Mouse (Mus musculus) MEL (cell line): ENCODE results near the gene 2510009E07Rik. TPM values are rescaled to one million over a fixed set of nuclear protein-coding genes. Genes with fewer than 3 reads are reported as not detected.

Source experiments
- DNase-seq: peaks from one replicate; pipeline ENCODE4 v3.0.0; 2011; ENCODE audit warnings: low read depth, low spot score
- H3K27ac ChIP-seq: 2 replicates; pipeline ENCODE4 v1.5.1; 2012; ENCODE audit warnings: low read depth, mild to moderate bottlenecking, control low read depth, low read length, moderate library complexity; ENCODE audit not compliant: control insufficient read depth
- H3K27me3 ChIP-seq, 2 experiments: fragments of 150-350 bp in 1 of 2; sonication (generic) in 1 of 2; 2 replicates each; pipeline ENCODE4 v1.6.1; 2012; ENCODE audit warnings: low read length in 2 of 2, mild to moderate bottlenecking in 2 of 2, improper control_type of control experiment in 1 of 2, moderate library complexity in 1 of 2; ENCODE audit not compliant: insufficient read depth in 2 of 2, control insufficient read depth in 1 of 2
- H3K36me3 ChIP-seq, 2 experiments: 2 replicates each; pipeline ENCODE4 v1.6.1; 2012 to 2014; ENCODE audit warnings: low read length in 2 of 2, improper control_type of control experiment in 1 of 2, inconsistent platforms in 1 of 2, mild to moderate bottlenecking in 1 of 2; ENCODE audit not compliant: insufficient read depth in 2 of 2, control insufficient read depth in 1 of 2
- H3K4me1 ChIP-seq, 2 experiments: fragments of 150-350 bp in 1 of 2; sonication (generic) in 1 of 2; 2 replicates each; pipeline ENCODE4 v1.6.1; 2012; ENCODE audit warnings: low read length in 2 of 2, improper control_type of control experiment in 1 of 2, mild to moderate bottlenecking in 1 of 2; ENCODE audit not compliant: insufficient read depth in 2 of 2, control insufficient read depth in 1 of 2
- H3K4me3 ChIP-seq, 2 experiments: fragments of 150-350 bp in 1 of 2; sonication (generic) in 1 of 2; 2 replicates each; pipeline ENCODE4 v1.5.1; 2012; ENCODE audit warnings: low read depth in 2 of 2, low read length in 2 of 2, mild to moderate bottlenecking in 2 of 2, moderate library complexity in 2 of 2, control low read depth in 1 of 2, improper control_type of control experiment in 1 of 2; ENCODE audit not compliant: control insufficient read depth in 1 of 2, insufficient read depth in 1 of 2
- H3K79me2 ChIP-seq: 2 replicates; pipeline ENCODE4 v1.6.1; 2012; ENCODE audit warnings: mild to moderate bottlenecking, low read length, moderate library complexity; ENCODE audit not compliant: control insufficient read depth, poor library complexity, insufficient read depth
- H3K9ac ChIP-seq: 2 replicates; pipeline ENCODE4 v1.6.1; 2012; ENCODE audit warnings: low read depth, mild to moderate bottlenecking, control low read depth, low read length, moderate library complexity; ENCODE audit not compliant: control insufficient read depth, poor library complexity, severe bottlenecking
- H3K9me3 ChIP-seq: fragments of 150-350 bp; sonication (generic); replicated peaks from 2 replicates; pipeline ENCODE4 v1.6.1; 2012; ENCODE audit warnings: mild to moderate bottlenecking, low read length, improper control_type of control experiment, moderate library complexity; ENCODE audit not compliant: insufficient read depth
- BHLHE40 ChIP-seq: IDR thresholded peaks from 2 replicates; pipeline ENCODE4 v1.6.1; 2012; ENCODE audit warnings: low read depth, mild to moderate bottlenecking, inconsistent platforms, low read length, improper control_type of control experiment, borderline replicate concordance
- EP300 ChIP-seq, 2 experiments: IDR thresholded peaks; 2 replicates each; pipeline ENCODE4 v1.6.1; 2011; ENCODE audit warnings: improper control_type of control experiment in 2 of 2, low read length in 2 of 2, low read depth in 1 of 2, mild to moderate bottlenecking in 1 of 2
- ETS1 ChIP-seq: IDR thresholded peaks from 2 replicates; pipeline ENCODE4 v1.6.1; 2012; ENCODE audit warnings: low read depth, mild to moderate bottlenecking, inconsistent platforms, low read length, improper control_type of control experiment, moderate library complexity
- GATA1 ChIP-seq: IDR thresholded peaks from 2 replicates; pipeline ENCODE4 v1.6.1; 2011; ENCODE audit warnings: low read depth, low read length, improper control_type of control experiment
- MEF2A ChIP-seq: IDR thresholded peaks from 2 replicates; pipeline ENCODE4 v1.6.1; 2014; ENCODE audit warnings: low read depth, mild to moderate bottlenecking, inconsistent platforms, low read length, improper control_type of control experiment; ENCODE audit not compliant: poor library complexity, insufficient replicate concordance, severe bottlenecking; ENCODE audit errors: extremely low read depth
- NELFE ChIP-seq: IDR thresholded peaks from 2 replicates; pipeline ENCODE4 v1.6.1; 2011; ENCODE audit warnings: low read depth, low read length, improper control_type of control experiment
- NRF1 ChIP-seq: IDR thresholded peaks from 2 replicates; pipeline ENCODE4 v1.6.1; 2014; ENCODE audit warnings: low read depth, mild to moderate bottlenecking, inconsistent platforms, low read length, improper control_type of control experiment, moderate library complexity; ENCODE audit not compliant: poor library complexity, insufficient read depth, severe bottlenecking
- POLR2AphosphoS5 ChIP-seq: IDR thresholded peaks from 2 replicates; pipeline ENCODE4 v1.6.1; 2012; ENCODE audit warnings: low read depth, borderline replicate concordance, mild to moderate bottlenecking, inconsistent platforms, low read length, moderate library complexity, mixed read lengths
- RAD21 ChIP-seq: IDR thresholded peaks from 2 replicates; pipeline ENCODE4 v1.6.1; 2011; ENCODE audit warnings: mild to moderate bottlenecking, low read depth, low read length, improper control_type of control experiment
- RCOR1 ChIP-seq: IDR thresholded peaks from 2 replicates; pipeline ENCODE4 v1.6.1; 2012; ENCODE audit warnings: low read depth, mild to moderate bottlenecking, inconsistent platforms, low read length, improper control_type of control experiment
- TAL1 ChIP-seq: IDR thresholded peaks from 2 replicates; pipeline ENCODE4 v1.6.1; 2012; ENCODE audit warnings: mild to moderate bottlenecking, inconsistent platforms, low read length, moderate library complexity, mixed read lengths
- TBP ChIP-seq: IDR thresholded peaks from 2 replicates; pipeline ENCODE4 v1.8.0; 2011; ENCODE audit warnings: low read depth, low read length, improper control_type of control experiment
- TCF12 ChIP-seq: IDR thresholded peaks from 2 replicates; pipeline ENCODE4 v1.6.1; 2014; ENCODE audit warnings: low read depth, mild to moderate bottlenecking, inconsistent platforms, low read length, improper control_type of control experiment, moderate library complexity
- ZC3H11A ChIP-seq: IDR thresholded peaks from 2 replicates; pipeline ENCODE4 v1.6.1; 2012; ENCODE audit warnings: low read depth, mild to moderate bottlenecking, inconsistent platforms, low read length, improper control_type of control experiment
- ZKSCAN1 ChIP-seq: IDR thresholded peaks from 2 replicates; pipeline ENCODE4 v1.6.1; 2012; ENCODE audit warnings: low read depth, mild to moderate bottlenecking, inconsistent platforms, low read length, improper control_type of control experiment, moderate library complexity
- ZMIZ1 ChIP-seq: IDR thresholded peaks from 2 replicates; pipeline ENCODE4 v1.6.1; 2012; ENCODE audit warnings: low read depth, mild to moderate bottlenecking, inconsistent platforms, low read length, improper control_type of control experiment, moderate library complexity
- ZNF384 ChIP-seq: IDR thresholded peaks from 2 replicates; pipeline ENCODE4 v1.6.1; 2012; ENCODE audit warnings: low read depth, mild to moderate bottlenecking, inconsistent platforms, low read length, improper control_type of control experiment
- polyA plus RNA-seq, 2 experiments: library from polyadenylated mRNA; stranded (reverse) in 1 of 2; unstranded in 1 of 2; fragments of >175 nt in 1 of 2; fragments of >200 nt in 1 of 2; gene quantifications; 2 replicates each; pipeline versions ENCODE4 v1.2.1 to v1.2.4; 2012; ENCODE audit warnings: low replicate concordance in 2 of 2, low read depth in 1 of 2; ENCODE audit not compliant: insufficient read length in 2 of 2, insufficient read depth in 1 of 2, missing spikeins in 1 of 2
- total RNA-seq: library from RNA; depleted of rRNA; stranded (reverse); fragments of 300-350 nt; gene quantifications from 2 replicates; pipeline ENCODE4 v1.2.3, GENCODE M21; 2012

Gene 2510009E07Rik
- total and polyA plus RNA-seq, 3 experiments: not detected

DNA sequence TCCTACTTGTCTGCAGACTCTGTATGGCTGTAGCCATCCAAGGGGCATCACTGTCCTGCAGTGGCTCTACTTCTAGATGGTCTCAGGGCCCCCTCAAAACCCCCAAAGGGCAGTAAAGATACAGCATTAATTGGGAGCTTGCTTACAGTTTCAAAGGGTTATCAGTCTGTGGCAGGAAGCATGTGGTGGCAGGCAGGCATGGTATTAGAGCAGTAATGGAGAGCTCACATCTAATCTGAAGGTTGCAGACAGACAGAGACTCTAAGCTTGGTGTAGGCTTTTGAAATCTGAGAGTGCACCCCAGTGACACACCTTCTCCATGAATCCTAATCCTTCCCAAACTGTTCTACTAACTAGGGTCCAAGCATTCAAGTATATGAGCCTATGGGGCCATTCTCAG, 60.0 kb downstream of the 2510009E07Rik start:
- TF ChIP-seq TBP (no peak), RCOR1 (peak; percentile 83), EP300 (IDR thresholded peaks at IDR 0.05; ENCODE audit: low read depth in 1 of 2, low read length in 2 of 2) (peak; percentile 84), ETS1 (0 out of 2 replicates have a peak, but pooled peaks have one; percentile 10), GATA1 (peak; percentile 79), TCF12 (peak; percentile 86), RAD21 (no peak), TAL1 (peak; percentile 87)
- Histone ChIP-seq H3K36me3 (no peaks in the 10 kb centered on the region), H3K4me3 (no peak overlapping the region), H3K27ac (no peak overlapping the region), H3K9me3 (no peaks in the 10 kb centered on the region), H3K4me1 (peaks cover 0 to 2% of the 10 kb centered on the region in 2 experiments; a peak in 1 of 4 replicates), H3K79me2 (no peaks in the 10 kb centered on the region), H3K9ac (no peak overlapping the region), H3K27me3 (no peaks in the 10 kb centered on the region)
- DNase-seq: peak; percentile 76

DNA sequence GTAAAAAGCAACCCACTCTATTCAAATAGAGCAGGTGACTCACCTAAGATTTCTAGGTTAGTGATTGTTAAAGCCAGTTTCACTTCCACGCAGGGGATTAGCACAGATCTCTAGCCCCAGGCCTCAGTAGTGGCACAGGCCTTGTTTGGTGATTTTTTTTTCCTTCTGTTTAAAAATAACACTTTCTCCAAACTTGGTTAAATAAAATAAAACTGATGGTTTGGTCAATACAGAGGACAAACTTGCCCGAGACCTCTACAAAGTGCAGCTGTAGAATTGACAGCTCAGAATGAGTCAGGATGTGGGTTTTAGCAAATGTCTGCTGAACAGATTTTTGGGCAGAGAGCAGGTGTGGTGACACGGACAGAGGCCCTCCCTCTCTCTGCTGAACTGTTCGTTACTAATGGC, 62.6 kb downstream of the 2510009E07Rik start:
- no peak overlapping the region for H3K9ac ChIP-seq
- no peaks in the 10 kb centered on the region for H3K27me3 ChIP-seq
- DNase-seq: no peak
- no peaks in the 10 kb centered on the region for H3K79me2 ChIP-seq
- H3K9me3 ChIP-seq: no peaks in the 10 kb centered on the region
- H3K4me1 ChIP-seq: peaks cover 0 to 2% of the 10 kb centered on the region in 2 experiments; a peak in 1 of 4 replicates
- no peaks in the 10 kb centered on the region for H3K36me3 ChIP-seq
- TF ChIP-seq ZMIZ1: no peak
- TF ChIP-seq NELFE: no peak
- TF ChIP-seq POLR2AphosphoS5: no peak
- no peak for TF ChIP-seq ZC3H11A
- TF ChIP-seq MEF2A: no peak
- no peak for TF ChIP-seq ZNF384
- TF ChIP-seq ZKSCAN1: no peak
- no peak for TF ChIP-seq BHLHE40
- TF ChIP-seq NRF1: no peak
- TF ChIP-seq TCF12: no peak
- no peak overlapping the region for H3K27ac ChIP-seq
- no peak overlapping the region for H3K4me3 ChIP-seq
